Mouse (Mus musculus) heart, adult 2 months (tissue): Measurements from ENCODE around the gene Tubb3.

Experiments used
- CTCF ChIP-seq: fragments of 200-600 bp; IDR thresholded peaks from 2 replicates; pipeline ENCODE4 v1.8.1; 2022; ENCODE audit warnings: antibody characterized with exemption, mild to moderate bottlenecking, moderate library complexity
- EP300 ChIP-seq: fragments of 200-500 bp; IDR thresholded peaks from 2 replicates; pipeline ENCODE4 v1.6.1; 2011; ENCODE audit warnings: low read depth, low read length, control low read depth; ENCODE audit not compliant: insufficient read depth

DNA sequence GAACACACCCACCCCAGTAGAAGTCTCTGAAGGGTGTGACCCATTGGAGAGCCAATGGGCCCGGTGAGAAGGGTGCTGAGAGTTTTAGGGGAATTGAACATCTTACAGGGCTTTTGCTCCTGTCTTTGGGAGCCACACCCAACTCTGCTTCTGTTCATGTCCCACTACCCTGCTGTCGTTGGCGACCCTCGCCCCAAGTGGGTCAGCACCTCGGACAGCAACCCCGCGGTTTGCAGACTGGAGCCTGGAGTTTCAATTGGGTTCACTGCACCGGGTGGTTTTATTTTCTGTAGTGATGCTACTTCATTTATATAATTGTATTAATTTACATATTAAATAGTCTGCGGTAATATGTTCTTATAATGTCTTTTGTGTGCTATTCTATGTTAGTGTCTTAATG lies 3.0 kb downstream of the Tubb3 start:
- no peak for TF ChIP-seq CTCF
- no peak for TF ChIP-seq EP300
